Mouse (Mus musculus) brain, embryonic 14.5 days (tissue): ENCODE data around the gene Bbs12. TPM values are rescaled to one million over a fixed set of nuclear protein-coding genes. Genes with fewer than 3 reads are reported as not detected.

ENCODE experiments used
- DNase-seq: peaks from one replicate; pipeline ENCODE4 v3.0.0-alpha.2; 2011; ENCODE audit warnings: low read depth
- CTCF ChIP-seq: fragments of 200-500 bp; IDR thresholded peaks from 2 replicates; pipeline ENCODE4 v1.5.1; 2012; ENCODE audit warnings: inconsistent platforms, mild to moderate bottlenecking, moderate library complexity, borderline replicate concordance; ENCODE audit not compliant: insufficient read depth, insufficient read length; ENCODE audit errors: extremely low read depth
- POLR2A ChIP-seq: fragments of 200-500 bp; IDR thresholded peaks from 2 replicates; pipeline ENCODE4 v1.6.1; 2012; ENCODE audit warnings: mild to moderate bottlenecking, inconsistent platforms, borderline replicate concordance; ENCODE audit not compliant: poor library complexity, insufficient read depth, insufficient read length, severe bottlenecking; ENCODE audit errors: extremely low read depth
- polyA plus RNA-seq: library from polyadenylated mRNA; depleted of rRNA; stranded (reverse); fragments of >200 nt; gene quantifications from 2 replicates; pipeline ENCODE4 v1.2.3, GENCODE M21; 2012; rRNA removed

Bbs12 gene
- polyA plus RNA-seq, 1 experiment: 3.9 TPM

DNA sequence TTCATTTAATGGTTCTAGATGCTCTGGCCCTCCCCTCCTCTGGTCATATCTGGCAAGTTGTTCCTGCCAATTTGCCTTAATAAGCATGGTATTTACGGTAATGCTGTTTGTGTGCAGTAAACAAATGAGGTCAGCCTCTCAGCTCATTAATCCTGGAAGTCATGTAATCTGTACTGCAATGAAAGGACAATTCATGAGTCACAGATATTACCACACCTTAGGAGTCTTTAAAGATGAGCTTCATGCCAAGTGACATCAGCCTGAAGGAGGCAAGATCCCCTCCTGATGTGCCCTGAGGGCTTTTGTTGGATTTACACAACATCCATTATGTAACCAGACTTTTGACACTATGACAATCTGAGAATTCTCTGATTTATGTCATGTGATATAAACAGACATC, 42.4 kb downstream of the Bbs12 start:
- DNase-seq: no peak
- no peak for TF ChIP-seq CTCF
- no peak for TF ChIP-seq POLR2A

DNA sequence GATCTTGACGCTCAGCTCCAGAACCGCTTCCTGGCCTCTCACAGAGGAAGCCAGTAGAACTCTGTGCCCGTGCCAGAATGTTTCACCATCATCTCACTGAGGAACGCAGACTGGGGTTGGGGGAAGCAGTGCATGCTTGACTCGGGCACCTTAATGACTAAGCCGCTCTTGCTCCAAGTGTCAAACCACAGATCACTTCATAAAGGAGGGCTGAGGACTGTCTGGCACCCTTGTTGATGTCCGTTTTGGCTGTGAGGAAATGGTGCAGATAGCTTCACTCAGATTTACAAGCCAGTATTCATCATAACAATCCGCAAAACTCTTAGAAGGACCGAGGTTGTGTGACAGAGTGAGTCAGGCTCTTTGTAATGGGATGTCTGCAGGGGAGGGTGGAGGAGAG, 48.4 kb downstream of the Bbs12 start:
- TF ChIP-seq POLR2A (no peak), CTCF (no peak)
- no peak for DNase-seq

DNA sequence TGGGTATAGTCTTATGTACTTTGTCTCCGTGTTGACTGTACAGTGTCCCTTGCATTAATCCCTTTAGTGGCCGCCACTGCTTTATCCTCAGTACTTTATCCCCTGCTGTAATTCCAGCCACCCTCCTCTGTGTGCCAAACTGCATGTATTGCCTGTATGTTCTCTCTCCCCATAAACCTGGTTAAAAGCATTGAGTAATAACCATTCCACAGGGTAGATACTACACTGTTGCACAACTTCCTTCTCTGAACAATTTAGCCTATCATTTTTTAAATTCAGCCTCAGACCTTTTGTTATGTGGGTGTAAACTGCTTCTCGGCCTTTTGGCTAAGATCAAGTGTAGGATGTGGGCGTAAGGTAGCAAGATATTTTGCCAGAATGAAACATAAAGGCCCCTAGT, 52.8 kb downstream of the Bbs12 start:
- DNase-seq: no peak
- no peak for TF ChIP-seq CTCF
- TF ChIP-seq POLR2A: no peak

DNA sequence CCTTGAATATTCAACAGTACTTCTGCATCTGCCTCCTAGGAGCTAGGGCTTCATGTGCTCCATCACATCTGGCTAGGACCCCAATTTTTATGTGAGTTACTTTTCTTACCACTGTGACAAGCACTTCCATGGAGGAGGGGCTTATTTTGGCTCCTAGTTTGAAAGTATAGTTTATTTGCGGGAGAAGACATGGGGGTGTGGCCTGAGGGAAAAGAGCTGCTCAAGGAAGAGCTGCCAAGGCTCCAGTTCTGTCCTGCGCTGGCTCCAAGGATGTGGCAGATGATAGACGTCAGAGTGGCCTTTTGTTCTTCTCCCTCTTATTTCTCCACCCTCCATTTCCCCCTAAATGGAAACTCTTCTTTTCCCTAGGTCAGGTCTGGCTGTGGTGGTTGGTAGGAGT, 53.6 kb downstream of the Bbs12 start:
- no peak for DNase-seq
- TF ChIP-seq CTCF: no peak
- no peak for TF ChIP-seq POLR2A

DNA sequence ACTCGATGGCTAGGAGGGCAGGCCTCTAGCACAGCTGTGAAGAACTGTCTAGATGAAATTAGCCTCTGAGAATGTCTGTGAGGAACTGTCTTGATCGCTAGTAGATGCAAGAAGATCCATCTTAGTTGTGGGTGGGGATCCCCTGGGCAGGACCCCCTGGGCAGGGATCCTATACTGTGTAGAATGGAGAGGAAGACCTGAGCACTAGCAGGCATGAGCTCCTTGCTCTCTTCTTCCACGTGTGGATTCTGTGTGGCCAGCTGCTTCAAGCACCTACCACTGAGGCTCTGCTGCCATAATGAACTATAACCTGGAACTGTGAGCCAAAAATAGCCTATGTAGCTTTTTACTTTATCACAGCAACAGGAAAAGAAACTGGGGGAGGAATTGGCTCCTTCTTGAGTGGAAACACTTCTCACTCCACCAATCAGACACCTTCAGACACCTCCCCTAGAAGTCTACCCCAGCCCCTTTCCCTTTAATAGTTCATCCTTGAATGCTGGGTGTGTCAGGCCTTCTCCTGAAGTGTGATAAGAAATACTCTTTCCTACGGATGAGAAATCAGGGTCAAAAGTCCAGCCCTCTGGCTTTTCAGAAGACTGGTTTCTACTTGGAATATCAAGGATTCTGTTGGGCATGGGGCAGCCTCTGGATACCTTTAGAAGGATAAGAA, 54.2 kb downstream of the Bbs12 start:
- TF ChIP-seq CTCF (no peak), POLR2A (no peak)
- no peak for DNase-seq

DNA sequence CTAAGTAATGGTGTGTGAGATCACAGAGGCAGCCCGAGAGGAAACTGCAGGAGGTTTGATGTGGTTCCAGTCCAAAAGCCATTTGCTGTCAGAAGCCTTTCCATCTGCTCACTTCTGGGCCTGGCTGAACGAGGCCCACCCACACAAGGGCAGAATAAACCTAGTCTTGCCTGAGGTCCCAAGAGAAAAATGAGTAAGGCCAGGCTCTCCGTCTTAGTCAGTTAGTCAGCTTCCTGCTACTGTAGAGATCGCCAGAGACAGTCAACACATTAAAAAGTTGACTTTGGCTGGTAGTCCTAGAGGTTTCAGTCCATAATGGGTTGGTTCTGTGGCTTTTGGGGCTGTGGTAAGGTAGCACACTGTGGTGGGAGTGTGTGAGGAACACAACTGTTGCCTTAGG, 58.1 kb downstream of the Bbs12 start:
- no peak for DNase-seq
- no peak for TF ChIP-seq POLR2A
- no peak for TF ChIP-seq CTCF

Other genes with a start within 250 kb of the Bbs12 start
- 0.06 and 0.12 TPM in 2 replicates for gene Adad1, start 249.0 kb upstream of the Bbs12 start, polyA plus RNA-seq
- gene Il2, start 186.6 kb upstream of the Bbs12 start, polyA plus RNA-seq: 0.15 TPM in 2 replicates
- gene Il21, start 79.9 kb upstream of the Bbs12 start, polyA plus RNA-seq: not detected in 2 replicates
- 2.3 and 2.8 TPM in 2 replicates for gene Cetn4, start 154 bp downstream of the Bbs12 start, polyA plus RNA-seq
- 0.58 and 0.88 TPM in 2 replicates for gene Fgf2, start 35.8 kb downstream of the Bbs12 start, polyA plus RNA-seq
- gene Spata5, start 107.3 kb downstream of the Bbs12 start, polyA plus RNA-seq: 7.1 and 12.3 TPM in 2 replicates
- gene Nudt6, start 107.7 kb downstream of the Bbs12 start, polyA plus RNA-seq: 4.6 and 6.0 TPM in 2 replicates